Mouse (Mus musculus): ENCODE results near the gene Cap1.

Cap1 gene

GRCm38 (mm10) chr4:122885768-122886578 is at the start of gene Cap1:
Gene Cap1 (minus strand): TSS chr4:122886056.
- DNase-seq: peak; percentile 94 to 95

- peak; percentile 73 to 86 for DNase-seq
Measured at GRCm38 (mm10) chr4:122933857-122934256, 48.0 kb upstream of the Cap1 start.

- DNase-seq: no peak
Measured at GRCm38 (mm10) chr4:122933051-122933591, 47.3 kb upstream of the Cap1 start.

- no peak for DNase-seq
Measured at GRCm38 (mm10) chr4:122932239-122932978, 46.6 kb upstream of the Cap1 start.

- DNase-seq: no peak
Measured at GRCm38 (mm10) chr4:122930939-122931590, 45.2 kb upstream of the Cap1 start.

- no peak for DNase-seq
Measured at GRCm38 (mm10) chr4:122923392-122924344, 37.8 kb upstream of the Cap1 start.

- no peak for DNase-seq
Measured at GRCm38 (mm10) chr4:122922841-122923240, 37.0 kb upstream of the Cap1 start.

GRCm38 (mm10) chr4:122915985-122916384 is 30.1 kb upstream of the Cap1 start:
- no peak for DNase-seq

GRCm38 (mm10) chr4:122914186-122914585 is 28.3 kb upstream of the Cap1 start:
- no peak for DNase-seq

- DNase-seq: no peak
Measured at GRCm38 (mm10) chr4:122912613-122913012, 26.8 kb upstream of the Cap1 start.

- no peak for DNase-seq
Measured at GRCm38 (mm10) chr4:122910577-122910976, 24.7 kb upstream of the Cap1 start.

GRCm38 (mm10) chr4:122909572-122910189 is 23.8 kb upstream of the Cap1 start:
- DNase-seq: no peak

GRCm38 (mm10) chr4:122905359-122905758 is 19.5 kb upstream of the Cap1 start:
- DNase-seq: no peak

- no peak for DNase-seq
Measured at GRCm38 (mm10) chr4:122903709-122904108, 17.9 kb upstream of the Cap1 start.

GRCm38 (mm10) chr4:122902156-122902555 is 16.3 kb upstream of the Cap1 start:
- no peak for DNase-seq

GRCm38 (mm10) chr4:122898313-122898712 is 12.5 kb upstream of the Cap1 start:
- DNase-seq: peak; percentile 65 to 67

GRCm38 (mm10) chr4:122897750-122898149 is 11.9 kb upstream of the Cap1 start:
- no peak for DNase-seq

- DNase-seq: peak in 1 of 2 experiments; percentile 5
Measured at GRCm38 (mm10) chr4:122892157-122892556, 6.3 kb upstream of the Cap1 start.

- DNase-seq: no peak
Measured at GRCm38 (mm10) chr4:122891597-122891996, 5.7 kb upstream of the Cap1 start.

- no peak for DNase-seq
Measured at GRCm38 (mm10) chr4:122890881-122891481, 5.1 kb upstream of the Cap1 start.

GRCm38 (mm10) chr4:122887336-122887735 is 1.5 kb upstream of the Cap1 start:
- DNase-seq: no peak
